Mouse (Mus musculus): ENCODE data around the gene Rcn3.

Rcn3 gene

DNA sequence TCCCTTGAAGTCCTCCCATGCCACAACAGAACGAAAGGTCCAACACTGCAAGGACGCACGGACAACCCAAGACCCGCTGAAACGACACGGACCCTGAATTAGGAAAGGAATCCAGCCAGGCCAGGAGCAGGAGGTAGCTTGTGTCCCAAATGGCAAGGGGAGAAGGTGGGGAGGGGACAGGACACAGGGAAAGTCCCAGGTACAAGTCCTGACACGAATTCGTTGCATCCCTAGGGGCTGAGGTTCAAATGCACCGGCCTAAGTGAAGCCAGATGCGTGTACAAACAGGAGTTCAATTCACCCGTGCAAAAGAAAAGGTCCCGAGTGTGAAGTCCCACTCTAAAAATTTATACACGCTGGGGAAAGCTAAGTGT lies 40.4 kb downstream of the Rcn3 start:
- intact Hi-C loops (cut with DNase I), result loop anchor here (5.0 kb wide), 1 partner anchor 34 kb away; the partner anchor contains the start of genes Rras and Scaf1

DNA sequence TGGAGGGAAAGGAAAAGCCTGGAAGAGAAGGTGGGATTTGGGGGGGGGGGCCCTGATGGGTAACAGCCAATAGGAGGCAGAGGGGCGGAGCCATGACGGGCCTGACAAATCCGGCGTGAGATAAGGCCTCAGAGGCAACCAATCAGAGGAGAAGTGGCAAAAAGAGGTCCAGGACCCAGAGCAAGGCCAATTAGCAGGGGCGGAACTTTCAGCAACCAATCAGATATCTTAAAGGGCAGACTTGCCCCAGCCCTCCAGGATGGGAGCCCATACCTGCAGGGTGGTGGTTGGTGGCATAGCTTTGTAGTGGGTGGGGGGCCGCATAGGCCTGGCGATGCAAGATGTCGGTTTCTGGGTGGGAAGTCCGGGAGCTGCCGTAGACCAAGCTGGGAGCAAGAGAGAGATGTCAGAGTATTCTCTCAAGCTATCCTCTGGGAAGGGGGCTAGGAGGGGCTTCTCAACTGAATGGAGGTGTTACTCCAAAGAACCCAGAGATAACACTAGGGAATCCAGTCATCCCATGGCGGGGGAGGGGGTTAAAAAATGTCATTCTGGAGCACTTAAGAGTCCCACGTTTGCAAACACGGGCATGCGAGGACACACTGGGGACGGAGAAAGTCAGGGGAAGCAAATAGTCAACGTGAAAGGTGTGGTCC lies 40.9 kb downstream of the Rcn3 start:
- intact Hi-C loops (cut with DNase I), result loop anchor here (5.0 kb wide), 1 partner anchor 34 kb away; the partner anchor contains the start of genes Rras and Scaf1

DNA sequence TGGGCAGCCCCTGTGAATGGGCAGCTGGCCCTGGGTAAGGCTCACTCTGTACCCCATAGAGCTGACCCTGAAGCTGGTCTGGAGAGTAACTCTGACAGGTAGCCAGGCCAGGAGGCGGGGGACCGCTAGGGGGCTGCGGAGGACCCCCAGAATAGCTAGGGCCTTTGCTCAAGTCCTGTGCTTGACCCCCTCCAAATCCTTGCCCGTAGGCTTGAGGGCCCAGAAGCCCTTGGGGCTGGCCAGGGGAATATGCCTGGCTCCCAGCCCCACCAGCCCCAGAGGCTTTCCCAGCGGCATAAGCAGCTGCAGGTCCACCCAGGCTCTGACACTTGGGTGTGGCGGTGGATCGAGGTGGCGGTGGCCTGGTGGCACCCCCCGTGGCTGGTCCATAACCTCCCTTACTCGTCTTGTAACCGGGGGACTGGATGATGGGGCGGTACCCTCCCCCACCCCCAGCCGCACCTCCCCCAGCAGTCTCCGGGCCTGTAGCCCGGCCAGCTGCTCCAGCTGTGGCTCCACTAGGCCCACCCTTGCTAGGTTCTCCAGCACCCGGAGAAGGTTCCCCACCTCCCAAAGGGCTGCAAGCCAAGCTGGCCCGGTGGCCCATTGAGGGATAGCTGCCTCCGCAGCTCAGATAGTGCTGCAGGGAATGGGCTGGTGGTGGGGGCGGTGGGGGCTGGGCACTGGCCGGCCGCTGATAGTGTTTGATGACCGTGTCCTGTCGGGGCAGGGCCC lies 42.9 kb downstream of the Rcn3 start:
- intact Hi-C loops (cut with DNase I), result no loop called here

DNA sequence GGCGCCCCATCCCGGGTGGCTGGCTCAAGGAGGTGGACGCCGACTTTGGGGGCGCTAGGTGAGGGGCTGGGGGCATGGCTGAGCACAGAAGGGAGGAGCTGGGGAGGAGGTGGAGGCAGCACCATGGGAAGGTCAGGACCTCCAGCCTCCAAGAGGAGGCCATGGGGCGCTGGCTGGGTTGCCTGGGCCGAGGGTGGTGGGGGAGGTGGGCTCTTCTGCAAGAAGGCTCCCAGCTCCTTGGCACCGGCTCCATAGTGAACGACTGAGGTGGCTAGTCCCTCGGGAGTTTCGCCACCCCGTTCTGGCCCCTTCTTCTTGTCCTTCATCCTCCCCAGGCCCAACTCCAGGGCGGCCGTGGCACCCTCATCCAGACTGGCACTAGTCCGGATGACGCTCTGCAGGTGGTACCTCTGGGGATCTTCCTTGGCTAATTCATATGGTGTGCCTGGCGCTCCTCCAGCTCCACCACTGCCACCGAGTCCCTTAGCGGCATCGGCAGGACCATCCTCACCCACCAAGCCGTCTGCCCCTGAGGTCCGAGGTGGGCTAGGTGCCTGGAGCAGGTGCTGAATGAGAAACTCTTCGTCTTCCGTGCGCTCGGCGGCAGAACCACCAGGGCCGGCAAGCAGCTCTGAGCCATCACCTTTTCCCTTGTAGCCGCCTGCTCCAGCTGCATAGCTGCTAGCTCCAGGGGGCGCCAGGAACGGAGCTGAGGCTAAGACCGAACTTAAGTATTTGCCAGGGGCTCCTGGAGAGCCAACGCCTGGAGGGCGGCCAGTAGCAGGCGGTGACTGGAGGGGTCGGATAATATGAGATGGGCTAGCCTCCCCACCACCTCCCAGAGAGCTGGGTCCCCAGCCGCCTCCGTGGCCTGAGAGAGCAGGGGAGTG lies 43.8 kb downstream of the Rcn3 start:
- intact Hi-C loops (cut with DNase I), result no loop called here

DNA sequence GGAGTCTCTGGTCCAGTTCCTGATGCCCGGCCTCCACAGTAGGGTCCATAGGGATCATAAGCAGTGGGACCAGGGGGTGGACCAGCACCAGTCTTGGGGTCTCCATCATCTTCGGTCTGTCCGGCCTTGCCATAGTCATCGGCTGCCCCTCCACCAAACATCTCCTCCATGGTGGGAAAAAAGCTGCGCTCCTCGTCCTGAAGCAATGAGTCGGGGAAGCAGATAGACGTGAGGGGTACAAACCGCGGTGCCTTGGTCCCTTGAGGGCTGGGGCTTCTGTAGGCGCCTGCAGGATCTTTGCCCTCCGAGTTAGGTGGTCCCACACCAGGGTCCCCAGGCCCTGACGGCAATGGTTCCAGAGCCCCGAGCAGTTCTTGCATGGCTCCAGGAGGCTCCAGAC lies 44.5 kb downstream of the Rcn3 start:
- intact Hi-C loops (cut with DNase I), result no loop called here

DNA sequence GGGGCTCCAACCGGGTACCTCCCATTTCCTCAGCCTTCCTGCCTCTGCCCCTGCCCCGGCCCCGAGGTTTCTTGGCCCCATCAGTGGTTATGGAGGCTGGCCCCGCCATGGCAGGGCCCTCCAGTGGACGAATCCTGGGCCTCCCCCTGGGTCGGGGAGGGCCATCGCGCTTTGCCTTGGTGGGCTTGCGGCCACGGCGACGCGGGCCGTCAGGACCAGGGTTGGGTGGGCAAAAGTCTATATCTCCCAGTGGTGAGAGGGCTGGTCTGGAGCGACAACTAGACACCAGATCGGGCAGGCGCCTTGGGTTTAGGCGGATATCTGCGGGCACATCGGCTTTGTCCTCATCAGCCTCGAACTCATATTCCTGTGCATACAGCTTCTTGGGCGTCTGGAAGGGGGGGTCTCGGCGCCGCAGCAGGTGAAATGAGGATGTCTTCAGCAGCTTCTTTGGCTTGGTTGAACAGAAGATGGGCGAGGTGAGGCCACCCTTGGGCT lies 45.1 kb downstream of the Rcn3 start:
- intact Hi-C loops (cut with DNase I), result no loop called here

DNA sequence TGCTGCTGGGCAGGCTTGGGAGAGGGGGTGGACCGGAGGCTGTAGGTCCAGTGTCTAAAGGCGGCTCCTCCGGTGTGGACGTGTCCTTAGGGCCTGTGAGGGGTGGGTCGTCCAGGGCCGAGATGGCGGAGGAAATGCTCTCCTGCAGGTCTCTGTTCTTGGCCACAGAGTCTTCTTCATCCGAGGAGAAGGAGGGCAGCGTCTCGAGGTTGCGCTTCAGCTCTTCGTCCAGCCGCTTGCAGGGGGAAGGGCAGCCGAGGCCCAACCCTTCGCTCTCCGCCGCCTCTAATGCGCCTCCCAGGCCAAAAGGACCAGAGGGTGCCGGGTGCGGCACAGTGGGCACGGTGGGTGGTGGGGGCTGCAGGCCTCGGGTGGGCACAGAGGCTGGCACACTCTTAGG lies 46.3 kb downstream of the Rcn3 start:
- intact Hi-C loops (cut with DNase I), result no loop called here

DNA sequence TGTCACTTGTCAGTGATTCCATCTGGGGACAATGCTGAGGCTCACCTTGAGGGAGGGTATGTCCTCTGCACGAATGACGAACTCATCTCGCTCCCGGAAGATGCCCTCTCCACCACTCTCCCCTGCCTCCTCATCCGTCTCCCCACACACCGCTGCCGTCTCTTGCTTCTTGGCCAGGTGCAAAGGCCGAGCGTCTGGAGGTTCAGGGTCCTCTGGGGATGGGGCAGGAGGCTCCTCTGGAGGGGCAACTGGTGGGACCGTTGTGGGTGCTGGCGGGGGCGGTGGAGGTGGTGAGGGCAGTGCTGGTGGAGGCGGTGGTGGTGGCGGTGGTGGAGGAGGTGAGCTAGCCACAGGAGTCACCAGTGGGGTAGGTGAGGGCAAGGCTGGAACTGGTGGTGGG lies 48.7 kb downstream of the Rcn3 start:
- intact Hi-C loops (cut with DNase I), result no loop called here

DNA sequence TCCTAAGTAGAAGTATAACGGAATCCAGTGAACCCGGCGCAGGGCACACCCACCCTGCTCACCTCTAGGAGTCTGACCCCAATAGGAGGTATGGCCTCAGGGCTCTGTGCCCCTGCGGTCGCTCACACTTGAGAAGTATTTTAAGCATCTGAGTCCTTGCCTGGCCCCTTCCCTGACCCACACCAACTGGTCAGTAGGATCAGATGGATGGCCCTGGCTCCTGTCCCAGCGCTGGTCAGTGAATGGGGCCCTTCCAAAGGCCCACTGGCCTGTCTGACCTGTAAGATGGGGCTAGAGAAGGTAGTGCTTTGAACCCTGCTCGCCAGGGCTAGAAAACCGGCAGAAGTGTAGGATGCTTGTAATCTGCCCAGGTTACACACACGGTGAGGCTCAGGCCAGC lies 51.2 kb downstream of the Rcn3 start:
- intact Hi-C loops (cut with DNase I), result no loop called here

DNA sequence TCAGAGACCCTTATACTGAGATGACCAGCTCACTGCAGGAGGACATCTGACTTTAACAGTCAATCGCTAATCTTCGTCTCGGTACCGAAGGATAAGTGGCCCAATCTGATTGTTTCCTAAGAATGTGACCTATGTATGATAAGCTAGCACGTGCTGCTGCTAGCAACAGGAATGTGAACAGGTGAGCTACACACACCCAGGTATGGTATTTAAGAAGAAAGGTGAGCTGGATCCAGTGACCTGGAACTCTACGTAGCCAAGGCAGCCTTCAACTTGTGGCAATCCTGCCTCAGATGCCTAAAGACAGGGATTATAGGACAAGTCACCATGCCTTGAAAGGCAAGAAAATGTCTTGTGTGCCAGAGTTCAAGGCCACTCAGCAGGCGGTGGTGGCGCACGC lies 53.6 kb downstream of the Rcn3 start:
- intact Hi-C loops (cut with DNase I), result loop anchor here (5.0 kb wide), 1 partner anchor 34 kb away; no protein-coding TSS in a partner anchor

DNA sequence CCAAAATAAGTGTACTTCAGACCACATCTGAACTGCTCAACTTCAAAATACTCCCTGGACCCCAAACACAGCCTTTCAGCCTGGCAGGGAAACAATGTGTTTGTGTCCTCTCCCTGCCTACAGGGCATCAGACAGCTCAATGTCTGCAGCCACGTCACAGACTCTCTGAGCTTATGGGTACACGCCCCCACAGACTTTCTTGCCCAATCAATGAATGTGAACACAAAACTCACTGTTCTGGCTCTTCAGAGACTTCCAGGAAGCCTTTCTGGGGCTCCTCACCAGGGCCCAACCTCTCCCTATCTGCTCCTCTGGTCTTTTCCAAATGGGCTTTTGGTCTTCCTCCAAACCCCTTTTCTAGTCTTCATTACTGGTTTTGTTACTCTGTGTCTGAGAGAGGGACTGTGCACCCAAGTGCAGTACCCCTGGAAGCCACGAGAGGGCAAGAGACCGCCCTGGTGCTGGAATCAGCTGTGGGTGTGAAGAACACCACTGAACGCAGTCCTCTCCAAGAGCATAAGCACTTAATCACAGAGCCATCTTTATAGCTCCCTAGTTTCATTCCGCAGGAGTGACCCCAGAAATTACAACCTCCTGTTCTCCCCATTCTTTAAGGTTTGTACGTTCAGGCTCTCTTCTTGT lies 54.2 kb downstream of the Rcn3 start:
- intact Hi-C loops (cut with DNase I), result loop anchor here (5.0 kb wide), 1 partner anchor 34 kb away; no protein-coding TSS in a partner anchor

DNA sequence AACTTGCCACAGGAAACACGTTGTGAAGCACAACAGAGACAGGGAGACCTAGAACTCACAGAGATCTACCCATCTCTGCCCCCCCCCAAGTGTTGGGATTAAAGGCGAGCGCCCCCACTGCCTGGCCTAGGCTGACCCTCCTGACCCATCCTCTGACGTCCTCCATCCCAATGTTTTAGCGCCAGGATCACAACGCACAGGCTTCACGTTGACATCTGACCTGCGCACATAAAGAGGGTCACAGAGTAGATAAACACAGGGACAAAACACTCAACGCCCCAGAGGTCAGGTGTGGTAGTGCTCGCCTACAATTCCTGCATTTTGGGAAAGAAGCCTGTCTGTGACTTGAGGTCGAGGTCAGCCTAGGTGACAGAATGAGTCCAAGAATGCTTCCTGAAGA lies 55.3 kb downstream of the Rcn3 start:
- intact Hi-C loops (cut with DNase I), result loop anchor here (5.0 kb wide), 1 partner anchor 36 kb away; no protein-coding TSS in a partner anchor

DNA sequence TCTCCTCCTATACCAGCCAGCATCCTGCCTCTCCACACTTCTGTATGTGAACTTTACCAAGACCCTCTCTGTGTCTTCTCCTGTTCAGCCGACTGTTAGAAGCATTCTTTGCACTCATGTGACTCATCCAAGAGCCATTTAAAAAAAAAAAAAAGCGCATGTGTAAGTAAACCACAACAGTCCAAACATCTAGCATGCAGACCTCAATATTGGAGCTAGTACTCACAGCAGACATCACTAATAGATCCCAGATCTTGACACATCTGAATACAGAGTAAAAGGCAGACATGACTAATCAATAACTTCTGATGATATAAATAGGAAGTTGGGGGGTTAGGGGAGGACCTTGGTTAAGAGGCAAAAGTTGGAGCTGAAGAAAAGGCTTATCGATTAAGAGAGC lies 56.4 kb downstream of the Rcn3 start:
- intact Hi-C loops (cut with DNase I), result loop anchor here (5.0 kb wide), 1 partner anchor 37 kb away; no protein-coding TSS in a partner anchor

DNA sequence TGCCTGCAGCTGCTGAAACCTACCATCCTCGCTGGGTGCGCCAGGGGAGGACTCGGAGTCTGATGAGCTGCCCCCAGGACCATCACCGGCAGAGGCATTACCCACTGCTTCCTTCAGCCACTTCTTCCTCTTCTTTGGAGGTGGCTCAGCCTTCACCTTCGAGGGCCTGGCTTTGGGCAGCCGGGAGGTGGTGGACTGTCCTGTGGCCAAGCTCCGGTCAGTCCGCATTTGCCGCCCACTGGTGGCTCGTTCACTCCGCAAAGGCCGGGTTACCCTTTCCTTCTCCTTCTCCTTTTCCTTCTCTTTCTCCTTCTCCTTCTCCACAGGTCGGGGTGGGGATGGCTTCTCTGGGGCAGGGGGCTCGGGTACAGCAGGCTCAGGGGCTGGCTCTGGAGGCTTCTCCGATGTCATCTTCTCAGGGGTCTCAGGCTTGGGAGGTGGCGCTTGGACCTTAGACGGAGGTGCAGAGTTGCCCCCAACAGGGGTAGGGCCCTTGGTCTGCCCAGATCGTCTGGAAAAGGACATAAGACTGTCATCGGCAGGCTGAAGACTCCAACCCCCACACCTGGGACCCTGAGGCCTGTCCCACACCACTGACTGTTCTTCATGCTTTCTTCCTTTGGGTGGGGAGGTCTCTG lies 58.2 kb downstream of the Rcn3 start:
- intact Hi-C loops (cut with DNase I), result no loop called here

Small RNA genes within 50 kb of the gene (microRNA-seq; reads per million reads assigned to microRNA genes)
- gene Mir150 (159 to 415 reads per million in 2 experiments), gene Mir5121 (30.7 to 37.6 reads per million in 2 experiments)
